Mouse (Mus musculus): Measurements from ENCODE around the gene Eif4e1b.

GRCm38 (mm10) chr13:54752656-54753055 is 31.1 kb upstream of the Eif4e1b start:
- TF ChIP-seq CTCF (IDR thresholded peaks at IDR 0.05) = no peak
- no peak for TF ChIP-seq EP300 (IDR thresholded peaks at IDR 0.05)
